Mouse (Mus musculus): ENCODE data around the gene Tbc1d9.

GRCm38 (mm10) chr8:83170894-83171293 is 5.7 kb downstream of the Tbc1d9 start:
- TF ChIP-seq CTCF (IDR thresholded peaks at IDR 0.05; ENCODE audit: insufficient read depth, low read length) (no peak), POLR2A (IDR thresholded peaks at IDR 0.05; ENCODE audit: borderline replicate concordance, extremely low read depth, low read depth, low read length) (no peak)
